Mouse (Mus musculus) heart, embryonic 14.5 days (tissue): ENCODE measurements around the gene Gm49368. TPM values are rescaled to one million over a fixed set of nuclear protein-coding genes. Genes with fewer than 3 reads are reported as not detected.

Experiments
- ATAC-seq: fragments of 200-750 bp; cut with Nextera tagmentation; 2 replicates; pipeline ENCODE4 v1.8.0; 2017; ENCODE audit warnings: low read depth, moderate TSS enrichment; ENCODE audit not compliant: insufficient number of reproducible peaks, insufficient read depth, low FRiP score
- H3K27ac ChIP-seq, 2 experiments: fragments of 200-500 bp in 1 of 2; fragments of 300-500 bp in 1 of 2; sonication (generic) in 1 of 2; replicated peaks in 1 of 2; 2 replicates each; pipeline ENCODE4 v1.5.1; 2012 to 2014; ENCODE audit warnings: low read depth in 2 of 2, low read length in 2 of 2, control low read depth in 1 of 2, mild to moderate bottlenecking in 1 of 2, mixed read lengths in 1 of 2; ENCODE audit not compliant: control insufficient read depth in 1 of 2, insufficient read depth in 1 of 2
- H3K27me3 ChIP-seq: fragments of 300-500 bp; sonication (generic); 2 replicates; pipeline ENCODE4 v1.6.1; 2014; ENCODE audit warnings: mild to moderate bottlenecking, low read length, control low read depth; ENCODE audit not compliant: control insufficient read depth, insufficient read depth
- H3K36me3 ChIP-seq: fragments of 300-500 bp; sonication (generic); 2 replicates; pipeline ENCODE4 v1.6.1; 2014; ENCODE audit warnings: mild to moderate bottlenecking, control low read depth, low read length, mixed read lengths; ENCODE audit not compliant: control insufficient read depth, insufficient read depth
- H3K4me1 ChIP-seq, 2 experiments: fragments of 200-500 bp in 1 of 2; fragments of 300-500 bp in 1 of 2; sonication (generic) in 1 of 2; 2 replicates each; pipeline ENCODE4 v1.6.1; 2012 to 2014; ENCODE audit warnings: low read length in 2 of 2, control low read depth in 1 of 2, mixed read lengths in 1 of 2; ENCODE audit not compliant: control insufficient read depth in 2 of 2, insufficient read depth in 2 of 2
- H3K4me2 ChIP-seq: fragments of 300-500 bp; sonication (generic); 2 replicates; pipeline ENCODE4 v1.6.1; 2014; ENCODE audit warnings: mild to moderate bottlenecking, low read length
- H3K4me3 ChIP-seq, 2 experiments: fragments of 200-500 bp in 1 of 2; fragments of 300-500 bp in 1 of 2; sonication (generic) in 1 of 2; 2 replicates each; pipeline ENCODE4 v1.5.1; 2012 to 2014; ENCODE audit warnings: low read length in 2 of 2, mild to moderate bottlenecking in 2 of 2, control low read depth in 1 of 2, low read depth in 1 of 2, moderate library complexity in 1 of 2; ENCODE audit not compliant: control insufficient read depth in 1 of 2, insufficient read depth in 1 of 2
- H3K9ac ChIP-seq: fragments of 300-500 bp; sonication (generic); 2 replicates; pipeline ENCODE4 v1.6.1; 2014; ENCODE audit warnings: mild to moderate bottlenecking, low read length
- H3K9me3 ChIP-seq: fragments of 300-500 bp; sonication (generic); 2 replicates; pipeline ENCODE4 v1.6.1; 2016; ENCODE audit warnings: low read length, control low read depth; ENCODE audit not compliant: control insufficient read depth
- WGBS: fragments of 180-500 bp; shearing (Covaris S2); extraction: QIAGEN DNeasy Blood & Tissue Kit; methylation state at CpG from one replicate; pipeline ENCODE4 v1.1.7; 2014; 5-methylcytosine and 5-hydroxymethylcytosine counted together
- polyA plus RNA-seq: library from polyadenylated mRNA; unstranded; fragments of >200 nt; fragmentation: Nextera tagmentation; extraction: Ambion mirVana; gene quantifications from 2 replicates; pipeline ENCODE4 v1.2.1, GENCODE M21; 2014

The Gm49368 gene
- polyA plus RNA-seq, 1 experiment from 2014 or later, result not detected

GRCm38 (mm10) chr7:128071816-128072215 lies 9.3 kb downstream of the Gm49368 start:
- no peak for ATAC-seq
- Histone ChIP-seq H3K36me3 (no peaks in the 10 kb centered on the region), H3K4me1 (no peaks in the 10 kb centered on the region), H3K4me2 (no peak overlapping the region), H3K27ac (no peak overlapping the region), H3K27me3 (no peaks in the 10 kb centered on the region), H3K9me3 (no peaks in the 10 kb centered on the region), H3K4me3 (no peak overlapping the region), H3K9ac (no peak overlapping the region)
- 73% methylated on average over 4 of the region's 4 CpGs for WGBS

- Histone ChIP-seq H3K4me3 (no peak overlapping the region), H3K9me3 (no peaks in the 10 kb centered on the region), H3K36me3 (no peaks in the 10 kb centered on the region), H3K4me2 (no peak overlapping the region), H3K27ac (no peak overlapping the region), H3K9ac (no peak overlapping the region), H3K27me3 (no peaks in the 10 kb centered on the region), H3K4me1 (no peaks in the 10 kb centered on the region)
- WGBS, result 84% methylated on average over 8 of the region's 8 CpGs
- ATAC-seq, result no peak
These were observed 17.5 kb downstream of the Gm49368 start for GRCm38 (mm10) chr7:128080012-128080411.

GRCm38 (mm10) chr7:128089141-128089540 lies 26.7 kb downstream of the Gm49368 start:
- Histone ChIP-seq H3K4me1 (peaks cover 0 to 3% of the 10 kb centered on the region in 2 experiments; a peak in 1 of 4 replicates), H3K9ac (no peak overlapping the region), H3K4me2 (no peak overlapping the region), H3K27ac (no peak overlapping the region), H3K27me3 (no peaks in the 10 kb centered on the region), H3K9me3 (no peaks in the 10 kb centered on the region), H3K4me3 (no peak overlapping the region), H3K36me3 (no peaks in the 10 kb centered on the region)
- ATAC-seq, result no peak
- whole genome bisulfite sequencing, result 75% methylated on average over 7 of the region's 7 CpGs

DNA sequence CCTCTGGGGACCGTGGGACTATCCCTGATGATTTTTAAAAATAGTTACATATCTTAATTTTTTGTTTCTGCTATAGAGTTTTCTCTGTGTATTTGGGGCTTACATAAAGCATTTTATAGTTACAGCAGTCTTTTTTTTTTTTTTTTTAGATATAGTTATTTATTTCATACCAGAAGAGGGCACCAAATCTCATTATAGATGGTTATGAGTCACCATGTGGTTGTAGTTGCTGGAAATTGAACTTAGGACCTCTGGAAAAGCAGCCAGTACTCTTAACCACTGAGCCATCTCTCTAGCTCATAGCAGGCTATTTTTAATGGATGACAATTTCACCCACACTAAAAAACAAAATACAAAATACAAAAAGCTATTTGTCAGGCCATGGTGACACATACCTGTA lies 35.7 kb downstream of the Gm49368 start:
- no peaks in the 10 kb centered on the region for H3K27me3 ChIP-seq
- H3K9ac ChIP-seq, result no peak overlapping the region
- no peaks in the 10 kb centered on the region for H3K4me1 ChIP-seq
- 73% methylated on average over 1 of the region's 1 CpGs for WGBS
- H3K4me3 ChIP-seq, result no peak overlapping the region
- no peaks in the 10 kb centered on the region for H3K9me3 ChIP-seq
- no peaks in the 10 kb centered on the region for H3K36me3 ChIP-seq
- no peak overlapping the region for H3K4me2 ChIP-seq
- no peak for ATAC-seq
- H3K27ac ChIP-seq, result no peak overlapping the region

DNA sequence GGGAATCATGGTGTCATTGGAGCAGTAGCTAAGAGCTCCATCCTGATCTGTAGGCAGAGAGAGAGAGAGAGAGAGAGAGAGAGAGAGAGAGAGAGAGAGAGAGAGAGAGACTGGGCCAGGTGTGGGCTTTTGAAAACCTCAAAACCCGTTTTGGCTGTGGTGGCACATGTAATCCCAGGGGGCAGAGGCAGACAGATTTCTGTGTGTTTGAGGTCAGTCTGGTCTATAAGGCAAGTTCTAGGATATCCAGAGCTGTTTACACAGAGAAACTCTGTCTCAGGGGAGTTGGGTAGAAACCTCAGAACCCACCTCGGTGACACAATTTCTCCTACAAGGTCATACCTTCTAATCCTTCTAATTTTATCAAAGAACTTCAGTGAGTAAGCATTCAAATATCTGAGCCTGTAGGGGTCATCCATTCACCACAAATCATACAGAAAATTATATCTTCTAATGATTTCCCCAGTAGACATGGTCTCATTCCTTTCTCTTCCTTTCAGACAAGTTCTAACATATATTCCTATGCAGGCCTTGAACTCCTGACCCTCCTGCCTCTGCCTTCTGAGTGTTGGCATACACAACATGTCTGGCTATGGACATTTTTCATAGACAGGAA lies 38.4 kb downstream of the Gm49368 start:
- 69% methylated on average over 2 of the region's 2 CpGs for WGBS
- ATAC-seq, result no peak
- no peaks in the 10 kb centered on the region for H3K9me3 ChIP-seq

GRCm38 (mm10) chr7:128105246-128105645 lies 42.8 kb downstream of the Gm49368 start:
- Histone ChIP-seq H3K27me3 (no peaks in the 10 kb centered on the region), H3K4me2 (no peak overlapping the region), H3K9me3 (no peaks in the 10 kb centered on the region), H3K4me1 (no peaks in the 10 kb centered on the region), H3K36me3 (no peaks in the 10 kb centered on the region), H3K27ac (no peak overlapping the region), H3K9ac (no peak overlapping the region), H3K4me3 (no peak overlapping the region)
- ATAC-seq, result no peak
- WGBS, result 39% methylated on average over 4 of the region's 4 CpGs

More for the DNA sequence above, 38.4 kb downstream of the Gm49368 start:
- Histone ChIP-seq H3K4me1 (no peaks in the 10 kb centered on the region), H3K4me3 (no peak overlapping the region), H3K9ac (no peak overlapping the region), H3K27me3 (no peaks in the 10 kb centered on the region), H3K27ac (no peak overlapping the region), H3K36me3 (no peaks in the 10 kb centered on the region), H3K4me2 (no peak overlapping the region)

- Histone ChIP-seq H3K4me2 (no peak overlapping the region), H3K4me3 (no peak overlapping the region), H3K9me3 (no peaks in the 10 kb centered on the region), H3K9ac (no peak overlapping the region), H3K4me1 (no peaks in the 10 kb centered on the region), H3K27ac (no peak overlapping the region), H3K27me3 (no peaks in the 10 kb centered on the region), H3K36me3 (no peaks in the 10 kb centered on the region)
- no peak for ATAC-seq
- WGBS, result 87% methylated on average over 7 of the region's 7 CpGs
These were observed 45.0 kb downstream of the Gm49368 start for GRCm38 (mm10) chr7:128107462-128107861.

DNA sequence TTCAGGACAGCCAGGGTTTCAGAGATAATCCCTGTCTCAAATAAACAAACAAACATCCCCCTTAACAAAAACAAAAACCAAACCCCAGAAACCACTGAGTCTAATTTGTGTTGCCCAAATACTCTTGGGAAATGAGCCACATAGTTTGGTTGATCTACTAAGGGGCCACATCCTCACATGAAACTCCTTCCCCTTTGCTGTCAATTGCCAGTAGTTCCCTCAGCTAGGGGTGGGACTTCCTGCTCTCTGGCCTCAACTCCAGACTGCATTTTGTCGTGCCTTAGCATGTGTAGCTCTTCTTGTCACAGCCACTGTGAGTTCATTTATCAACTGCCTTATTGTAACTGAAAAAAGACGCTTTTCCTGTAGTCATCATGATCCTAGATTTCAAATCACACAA lies 47.8 kb downstream of the Gm49368 start:
- no peaks in the 10 kb centered on the region for H3K27me3 ChIP-seq
- no peak overlapping the region for H3K4me3 ChIP-seq
- 77% methylated on average over 2 of the region's 2 CpGs for WGBS
- ATAC-seq, result no peak
- no peak overlapping the region for H3K9ac ChIP-seq
- no peaks in the 10 kb centered on the region for H3K36me3 ChIP-seq
- no peak overlapping the region for H3K4me2 ChIP-seq
- H3K4me1 ChIP-seq, result no peaks in the 10 kb centered on the region
- no peak overlapping the region for H3K27ac ChIP-seq
- H3K9me3 ChIP-seq, result no peaks in the 10 kb centered on the region
